Mouse (Mus musculus): Measurements from ENCODE around the gene Cd36.
A peak's percentile ranks its signal among the peaks of the same experiment; 100 is the strongest.

The Cd36 gene

GRCm38 (mm10) chr5:17776571-17776970 lies 112.0 kb downstream of the Cd36 start:
- peak; percentile 63 for DNase-seq

GRCm38 (mm10) chr5:17770328-17770727 lies 118.3 kb downstream of the Cd36 start:
- no peak for DNase-seq

GRCm38 (mm10) chr5:17766006-17766677 lies 122.5 kb downstream of the Cd36 start:
- no peak for DNase-seq

- no peak for DNase-seq
Observed at GRCm38 (mm10) chr5:17753471-17754005, 135.1 kb downstream of the Cd36 start.

- DNase-seq, result no peak
Observed at GRCm38 (mm10) chr5:17748293-17748692, 140.3 kb downstream of the Cd36 start.

GRCm38 (mm10) chr5:17747143-17747542 lies 141.5 kb downstream of the Cd36 start:
- DNase-seq, result no peak

GRCm38 (mm10) chr5:17746520-17746919 lies 142.1 kb downstream of the Cd36 start:
- DNase-seq, result no peak

GRCm38 (mm10) chr5:17739805-17740204 lies 148.8 kb downstream of the Cd36 start:
- DNase-seq, result peak; percentile 19

Measured in kidney, postnatal 10 days (tissue).